In genomic region chr3:104401176-104401575, GRCm38 (mm10) we compare ENCODE assay signal across 17 mouse cellular contexts.
"Had no signal": no experiment of that assay in that cellular context is flagged by ENCODE, and none has a peak within 500 bp of the region (broad histone marks: within the 10 kb centered on the region; RNA-seq: fewer than 3 reads in every experiment).

No protein-coding gene starts in this region.

- H3K27me3 ChIP-seq: limb, embryonic 13.5 days; liver, embryonic 13.5 days; midbrain, embryonic 15.5 days; neural tube, embryonic 12.5 days had no signal

- H3K9ac ChIP-seq: limb, embryonic 13.5 days; liver, embryonic 13.5 days; liver, postnatal 0 days; midbrain, embryonic 15.5 days; neural tube, embryonic 12.5 days had no signal

- ATAC-seq: liver, postnatal 0 days; midbrain, embryonic 15.5 days had no signal

- H3K27ac ChIP-seq: layer of hippocampus, adult 2 months; limb, embryonic 13.5 days; liver, embryonic 13.5 days; macrophage; midbrain, embryonic 15.5 days; neural tube, embryonic 12.5 days had no signal

- DNase-seq: kidney, adult 9 months; kidney, postnatal 10 days; kidney, postnatal 4 days; left cerebral cortex, postnatal 4 days; liver, embryonic 13.5 days; liver, postnatal 0 days; right cerebral cortex, postnatal 4 days; spleen, adult 18-20 months; thymus, adult 18-20 months; thymus, postnatal 14 days had no signal

- H3K4me3 ChIP-seq: layer of hippocampus, adult 2 months; limb, embryonic 13.5 days; liver, embryonic 13.5 days; megakaryocyte, embryonic 14.5 days; midbrain, embryonic 15.5 days; neural tube, embryonic 12.5 days had no signal

- H3K4me2 ChIP-seq: limb, embryonic 13.5 days; liver, embryonic 13.5 days; midbrain, embryonic 11.5 days; midbrain, embryonic 15.5 days; neural tube, embryonic 12.5 days had no signal

- H3K9me3 ChIP-seq: limb, embryonic 13.5 days; liver, embryonic 13.5 days; megakaryocyte, embryonic 14.5 days; midbrain, embryonic 15.5 days; neural tube, embryonic 12.5 days had no signal

- H3K4me1 ChIP-seq: limb, embryonic 13.5 days; megakaryocyte, embryonic 14.5 days; neural tube, embryonic 12.5 days had no signal

- H3K36me3 ChIP-seq: limb, embryonic 13.5 days; liver, embryonic 13.5 days; midbrain, embryonic 15.5 days; neural tube, embryonic 12.5 days had no signal
